Mouse (Mus musculus) ES-Bruce4 (cell line): Measurements from ENCODE around the gene Adgrb2. TPM values are rescaled to one million over a fixed set of nuclear protein-coding genes. Genes with fewer than 3 reads are reported as not detected.
A peak's percentile ranks its signal among the peaks of the same experiment; 100 is the strongest.

Source experiments
- H3K27ac ChIP-seq: 2 replicates; pipeline ENCODE4 v1.5.1; 2012; ENCODE audit warnings: low read length, inconsistent platforms; ENCODE audit not compliant: insufficient read depth
- H3K27me3 ChIP-seq: 2 replicates; pipeline ENCODE4 v1.6.1; 2012; ENCODE audit warnings: mild to moderate bottlenecking, low read length, inconsistent platforms; ENCODE audit not compliant: control insufficient read depth, poor library complexity, insufficient read depth, severe bottlenecking
- H3K36me3 ChIP-seq: 2 replicates; pipeline ENCODE4 v1.6.1; 2012; ENCODE audit warnings: inconsistent platforms, mild to moderate bottlenecking, low read length, moderate library complexity; ENCODE audit not compliant: control insufficient read depth, poor library complexity, insufficient read depth, severe bottlenecking
- H3K4me1 ChIP-seq: one replicate; pipeline ENCODE4 v1.8.1; 2011; ENCODE audit warnings: low read length; ENCODE audit not compliant: control insufficient read depth, insufficient read depth
- H3K4me3 ChIP-seq: 2 replicates; pipeline ENCODE4 v1.5.1; 2011; ENCODE audit warnings: low read depth, mild to moderate bottlenecking, low read length
- H3K9ac ChIP-seq: 2 replicates; pipeline ENCODE4 v1.6.1; 2012; ENCODE audit warnings: low read depth, mild to moderate bottlenecking, inconsistent platforms; ENCODE audit not compliant: poor library complexity, severe bottlenecking
- H3K9me3 ChIP-seq: replicated peaks from 2 replicates; pipeline ENCODE4 v1.6.1; 2012; ENCODE audit warnings: mild to moderate bottlenecking, low read length, inconsistent platforms; ENCODE audit not compliant: control insufficient read depth, poor library complexity, insufficient read depth, severe bottlenecking
- CTCF ChIP-seq: IDR thresholded peaks from one replicate; pipeline ENCODE4 v1.8.1; 2011; ENCODE audit warnings: low read depth, low read length
- EP300 ChIP-seq: IDR thresholded peaks from 2 replicates; pipeline ENCODE4 v1.6.1; 2011; ENCODE audit warnings: low read depth, low read length; ENCODE audit not compliant: insufficient read depth
- POLR2A ChIP-seq: IDR thresholded peaks from one replicate; pipeline ENCODE4 v1.8.1; 2011; ENCODE audit warnings: low read length; ENCODE audit not compliant: insufficient read depth
- polyA plus RNA-seq: library from polyadenylated mRNA; stranded (reverse); fragments of >200 nt; gene quantifications from 2 replicates; pipeline ENCODE4 v1.2.4, GENCODE M21; 2011; ENCODE audit warnings: low read depth; ENCODE audit not compliant: missing spikeins, insufficient read depth, insufficient read length

The Adgrb2 gene
- polyA plus RNA-seq, 1 experiment: 4.9 TPM

GRCm38 (mm10) chr4:130063191-130063590 lies 78.5 kb downstream of the Adgrb2 start:
- no peaks in the 10 kb centered on the region for H3K27me3 ChIP-seq
- no peaks in the 10 kb centered on the region for H3K36me3 ChIP-seq
- no peak overlapping the region for H3K4me3 ChIP-seq
- H3K9me3 ChIP-seq: no peaks in the 10 kb centered on the region
- TF ChIP-seq CTCF: no peak
- no peak for TF ChIP-seq EP300
- no peak for TF ChIP-seq POLR2A
- H3K4me1 ChIP-seq: no peaks in the 10 kb centered on the region
- H3K27ac ChIP-seq: no peak overlapping the region
- H3K9ac ChIP-seq: no peak overlapping the region

GRCm38 (mm10) chr4:130066816-130067215 lies 82.1 kb downstream of the Adgrb2 start:
- Histone ChIP-seq H3K27me3 (no peaks in the 10 kb centered on the region), H3K4me1 (no peaks in the 10 kb centered on the region), H3K36me3 (no peaks in the 10 kb centered on the region), H3K9me3 (no peaks in the 10 kb centered on the region), H3K9ac (no peak overlapping the region), H3K4me3 (no peak overlapping the region), H3K27ac (no peak overlapping the region)
- TF ChIP-seq POLR2A (no peak), CTCF (peak; percentile 99)

- TF ChIP-seq CTCF (no peak), POLR2A (no peak), EP300 (no peak)
- no peaks in the 10 kb centered on the region for H3K36me3 ChIP-seq
- H3K27me3 ChIP-seq: no peaks in the 10 kb centered on the region
- no peaks in the 10 kb centered on the region for H3K4me1 ChIP-seq
- H3K9ac ChIP-seq: no peak overlapping the region
- no peak overlapping the region for H3K4me3 ChIP-seq
- no peak overlapping the region for H3K27ac ChIP-seq
- H3K9me3 ChIP-seq: no peaks in the 10 kb centered on the region
Measured at GRCm38 (mm10) chr4:130070523-130070922, 85.9 kb downstream of the Adgrb2 start.

- TF ChIP-seq POLR2A: no peak
- TF ChIP-seq EP300: no peak
- no peak for TF ChIP-seq CTCF
- H3K27me3 ChIP-seq: no peaks in the 10 kb centered on the region
- no peaks in the 10 kb centered on the region for H3K9me3 ChIP-seq
- no peaks in the 10 kb centered on the region for H3K4me1 ChIP-seq
- H3K36me3 ChIP-seq: no peaks in the 10 kb centered on the region
- no peak overlapping the region for H3K27ac ChIP-seq
- H3K4me3 ChIP-seq: no peak overlapping the region
- no peak overlapping the region for H3K9ac ChIP-seq
Measured at GRCm38 (mm10) chr4:130071758-130072157, 87.1 kb downstream of the Adgrb2 start.

Other genes with a start within 250 kb of the Adgrb2 start
- gene Khdrbs1, start 242.6 kb upstream of the Adgrb2 start, polyA plus RNA-seq: 179 and 182 TPM in 2 replicates
- 407 and 414 TPM in 2 replicates for gene Ptp4a2, start 173.7 kb upstream of the Adgrb2 start, polyA plus RNA-seq
- 0.25 TPM in 1 of 2 replicates, not detected in the other for gene Spocd1, start 55.6 kb upstream of the Adgrb2 start, polyA plus RNA-seq
- gene Col16a1, start 63.0 kb downstream of the Adgrb2 start, polyA plus RNA-seq: 2.0 and 3.6 TPM in 2 replicates
- gene Pef1, start 117.7 kb downstream of the Adgrb2 start, polyA plus RNA-seq: 56.9 and 60.5 TPM in 2 replicates
- gene Hcrtr1, start 154.5 kb downstream of the Adgrb2 start, polyA plus RNA-seq: 0.82 and 0.91 TPM in 2 replicates
- gene Tinagl1, start 190.3 kb downstream of the Adgrb2 start, polyA plus RNA-seq: 35.2 and 35.4 TPM in 2 replicates
- not detected in 2 replicates for gene Gm853, start 237.5 kb downstream of the Adgrb2 start, polyA plus RNA-seq